Mouse (Mus musculus): Measurements from ENCODE around the gene Bicc1.

Bicc1 gene

DNA sequence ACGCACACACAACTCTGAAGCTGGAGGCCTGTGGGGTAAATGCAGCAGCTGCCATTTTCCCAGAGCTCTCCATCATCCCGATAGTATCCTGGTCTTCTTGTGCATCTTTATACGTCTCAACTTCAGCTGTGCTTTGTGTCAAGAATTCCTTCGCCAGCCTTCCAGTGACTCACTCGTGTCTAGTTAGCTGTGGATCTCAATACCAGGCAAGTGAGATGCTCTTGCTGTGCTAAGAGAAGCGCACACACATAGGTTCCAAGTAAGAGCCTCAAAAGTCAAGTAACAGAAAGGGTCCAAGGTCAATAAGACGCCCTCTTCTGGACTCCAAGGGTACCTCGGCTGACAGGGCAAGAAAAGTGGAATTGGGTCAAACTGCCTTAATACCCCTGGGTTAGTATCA, 37.0 kb downstream of the Bicc1 start:
- DNase-seq (ENCODE audit: low spot score), result no peak

GRCm38 (mm10) chr10:71120769-71121165, 38.7 kb downstream of the Bicc1 start:
- DNase-seq (ENCODE audit: low spot score), result no peak

DNA sequence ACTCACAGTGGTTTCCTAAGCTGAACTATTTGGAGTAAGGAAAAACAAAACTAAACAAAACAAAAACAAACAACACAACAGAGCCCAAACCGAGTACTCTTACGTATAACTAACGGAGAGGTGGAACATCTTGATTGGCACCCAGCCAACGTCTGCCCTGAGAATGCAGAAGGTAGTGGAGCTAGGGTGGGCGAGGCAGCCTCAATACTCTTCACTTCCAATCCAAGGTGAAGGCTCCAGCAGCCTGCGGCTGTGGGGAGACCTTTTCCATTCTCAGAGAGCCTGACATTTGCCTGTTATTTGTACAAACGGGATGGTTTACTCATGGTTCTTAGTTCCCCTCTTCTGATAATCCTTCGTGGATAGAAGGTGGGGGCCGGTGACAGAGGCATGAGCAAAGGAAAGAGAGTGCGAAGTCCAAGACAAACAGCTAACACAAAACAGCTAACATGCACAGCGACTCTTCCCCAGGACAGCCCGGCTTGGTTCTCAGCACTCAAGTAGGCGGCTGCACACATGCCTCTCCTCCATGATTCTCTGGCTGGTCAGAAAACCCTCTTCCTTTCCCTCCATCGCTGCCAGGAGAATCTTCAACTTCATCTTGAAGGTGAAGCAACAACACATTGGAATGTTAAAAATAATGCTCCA, 39.3 kb downstream of the Bicc1 start:
- DNase-seq (ENCODE audit: low spot score), result no peak

DNA sequence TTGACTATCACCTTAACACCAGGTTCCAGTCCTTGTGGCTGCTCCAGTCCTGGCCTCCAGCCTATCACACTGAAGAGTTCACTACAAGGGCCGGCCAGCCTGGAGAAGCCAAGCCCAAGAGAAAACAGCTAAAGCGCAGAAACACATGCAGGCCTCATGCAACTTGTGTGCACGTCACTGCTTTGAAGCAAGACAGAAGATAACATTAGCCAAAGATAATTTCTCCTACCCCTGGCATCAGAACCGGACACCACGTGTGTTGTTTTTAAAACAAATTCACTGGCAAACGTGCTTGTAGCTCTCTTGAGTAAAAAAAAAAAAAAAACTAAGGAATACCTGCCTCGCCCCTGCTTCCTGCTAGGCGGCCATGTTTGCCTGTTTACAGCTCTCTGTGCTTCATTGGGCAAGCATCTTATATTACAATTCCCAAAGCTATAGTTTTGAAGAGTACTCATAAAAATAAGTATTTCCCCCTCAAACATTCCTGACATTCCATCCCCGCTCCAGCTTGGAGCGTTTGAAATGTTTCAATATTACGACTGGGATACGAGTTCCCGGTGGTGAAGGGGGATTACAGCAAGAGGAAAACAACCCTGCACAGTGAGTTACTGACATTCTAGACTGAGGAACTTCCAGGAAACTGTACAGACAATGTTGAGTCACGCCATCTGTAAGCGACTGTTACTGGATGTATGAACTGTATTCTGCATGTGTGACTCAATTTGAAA, 40.2 kb downstream of the Bicc1 start:
- no peak for DNase-seq (ENCODE audit: low spot score)

DNA sequence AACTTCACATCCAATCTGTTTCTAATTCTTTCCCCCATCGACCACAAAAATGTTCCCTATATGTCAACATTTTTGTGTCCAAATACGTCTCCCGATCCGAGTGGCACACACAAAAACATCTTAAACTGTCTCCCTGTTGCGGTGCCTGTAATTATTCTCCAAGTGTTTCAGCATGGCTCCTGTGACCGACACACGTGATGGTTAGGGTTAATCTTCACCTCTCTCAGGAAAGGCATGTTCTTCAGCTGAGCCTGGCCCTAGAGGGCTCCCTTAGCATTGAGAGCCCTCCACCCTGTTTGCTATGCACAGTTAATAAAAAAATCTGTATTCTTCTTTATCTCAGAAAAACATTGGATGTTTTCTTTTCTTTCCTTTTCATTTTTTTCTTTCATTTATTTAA, 41.7 kb downstream of the Bicc1 start:
- DNase-seq (ENCODE audit: low spot score), result no peak

DNA sequence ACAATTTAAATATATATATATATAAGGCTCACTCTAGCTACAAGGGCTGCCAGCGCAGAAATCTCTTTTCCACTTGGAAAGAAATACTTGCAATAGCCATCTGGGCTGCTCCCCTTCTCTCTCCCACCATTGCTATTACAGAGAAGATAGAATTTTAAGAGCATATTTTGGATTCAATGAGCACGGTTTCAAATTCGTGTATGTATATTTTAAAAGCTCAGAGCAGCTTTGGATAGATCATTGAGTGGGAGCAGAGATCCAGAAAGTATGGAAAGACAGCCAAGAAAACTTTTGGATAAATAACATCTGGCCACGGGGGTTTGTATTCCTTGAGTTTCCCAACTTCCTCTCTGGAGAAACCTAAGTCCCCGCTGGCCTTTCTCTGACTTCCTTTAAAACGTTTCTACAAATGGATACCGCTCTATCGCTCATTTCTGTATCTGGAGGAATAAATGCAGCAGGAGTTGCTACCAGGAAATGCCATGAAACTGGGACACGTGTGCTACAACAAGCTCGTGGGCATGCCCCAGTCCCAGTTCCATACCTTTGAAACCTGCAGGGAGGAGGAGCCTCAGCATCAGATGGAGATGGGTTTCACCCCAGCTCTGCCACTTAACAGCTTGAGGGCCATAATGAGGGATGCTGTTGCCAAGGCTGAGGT, 45.1 kb downstream of the Bicc1 start:
- no peak for DNase-seq (ENCODE audit: low spot score)

DNA sequence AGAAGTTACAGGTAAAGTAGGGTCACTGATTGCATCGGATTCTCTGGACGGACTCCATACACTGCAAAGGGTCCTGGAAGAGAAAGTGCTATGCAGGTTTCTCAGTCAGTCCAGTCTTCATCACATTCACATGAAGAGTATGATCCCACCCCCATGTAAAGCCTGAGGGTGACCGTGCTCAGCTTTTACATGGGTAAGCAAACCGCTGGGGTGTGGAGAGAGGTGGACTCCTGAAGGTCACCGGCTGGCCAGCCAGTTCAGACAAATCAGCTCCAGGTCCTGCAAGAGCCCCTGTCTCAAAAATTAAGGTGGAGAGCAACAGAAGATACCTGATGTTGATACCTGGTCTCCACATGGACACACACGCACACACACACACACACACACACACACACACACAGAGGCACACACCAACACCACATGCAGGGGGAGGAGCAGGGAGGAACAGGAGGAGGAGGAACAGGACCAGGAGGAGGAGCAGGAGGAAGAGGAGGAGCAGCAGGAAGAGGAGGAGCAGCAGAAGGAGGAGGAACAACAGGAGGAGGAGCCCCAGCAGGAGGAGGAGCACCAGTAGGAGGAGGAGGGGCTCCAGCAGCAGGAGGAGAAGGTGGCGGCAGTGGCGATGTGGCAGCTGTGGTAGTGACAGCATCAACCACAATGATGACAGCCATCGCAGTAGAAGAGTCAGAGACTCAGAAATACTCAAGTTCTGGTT, 52.9 kb downstream of the Bicc1 start:
- no peak for DNase-seq (ENCODE audit: low spot score)

DNA sequence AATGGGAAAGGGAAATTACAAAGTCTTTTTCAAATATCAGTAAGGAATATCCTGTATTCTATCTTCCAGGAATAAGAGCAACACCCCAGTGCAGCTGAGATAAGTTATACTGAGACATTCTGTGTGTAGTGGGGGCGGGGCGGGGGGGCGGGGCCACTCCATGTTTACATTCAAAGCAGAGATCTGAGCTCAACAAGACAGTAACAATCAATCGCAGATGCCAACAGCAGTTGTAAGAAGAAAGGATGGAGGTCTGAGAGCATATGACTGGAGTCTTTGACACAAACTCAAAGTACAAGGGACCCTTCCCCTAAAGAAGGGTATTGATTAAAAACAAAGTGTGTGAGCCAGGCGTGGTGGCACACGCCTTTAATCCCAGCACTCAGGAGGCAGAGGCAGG, 54.7 kb downstream of the Bicc1 start:
- DNase-seq (ENCODE audit: low spot score), result no peak

DNA sequence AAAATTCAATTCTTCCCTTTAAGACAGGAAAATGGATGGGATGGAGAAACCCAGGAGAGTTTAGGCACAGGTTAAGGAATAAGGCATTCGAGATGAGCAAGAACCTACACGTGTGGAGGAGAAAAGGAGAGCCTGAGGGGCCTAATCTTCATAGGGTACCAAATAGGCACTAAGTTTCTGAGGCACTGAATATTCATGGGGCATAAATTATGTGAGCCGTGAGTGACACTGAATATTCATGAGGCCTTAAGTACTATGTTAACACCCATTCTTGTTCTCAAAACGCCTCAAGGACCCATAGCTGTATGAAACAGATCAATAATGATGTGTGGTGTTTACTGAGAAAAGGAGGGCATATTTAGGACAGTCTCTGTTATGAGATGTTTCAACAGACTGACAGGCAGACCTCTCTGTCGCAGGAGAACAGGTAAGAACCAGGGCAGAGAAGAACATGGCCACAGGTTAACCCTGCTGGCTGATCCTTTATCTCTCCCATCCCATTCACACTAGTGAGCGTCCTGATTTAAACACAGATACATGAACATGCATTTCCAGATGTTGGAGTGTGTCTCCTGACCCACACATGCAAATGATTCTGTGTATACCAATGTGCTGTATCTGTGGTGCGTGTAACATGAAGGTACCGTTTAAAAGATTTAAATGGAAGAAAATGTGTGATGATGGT, 58.5 kb downstream of the Bicc1 start:
- no peak for DNase-seq (ENCODE audit: low spot score)

DNA sequence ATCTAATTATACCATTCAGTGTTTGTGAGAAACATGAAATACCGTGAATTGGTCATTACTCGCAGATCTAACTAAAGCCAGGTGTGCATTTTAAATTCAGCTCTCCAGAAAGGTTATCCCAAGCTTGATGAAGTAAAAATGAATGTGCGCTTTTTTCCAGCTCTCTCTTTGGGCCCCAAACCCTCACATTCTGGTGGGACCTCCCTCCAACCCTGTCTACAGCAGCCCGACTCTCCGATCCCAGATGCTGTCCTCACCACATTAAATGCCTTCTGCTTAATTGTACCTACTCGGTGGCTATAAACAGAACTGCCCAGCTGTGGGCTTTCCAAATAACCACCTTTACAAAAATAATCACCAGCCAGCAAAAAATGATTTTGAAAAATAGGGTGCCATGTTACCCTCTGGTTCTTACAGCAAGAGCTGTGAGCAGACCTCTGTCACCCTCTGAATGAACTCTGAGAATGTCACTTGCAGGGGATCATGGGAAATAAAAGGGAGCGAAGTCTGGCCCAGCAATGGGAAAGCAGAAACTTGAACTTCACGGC, 64.7 kb downstream of the Bicc1 start:
- DNase-seq (ENCODE audit: low spot score), result no peak

- DNase-seq (ENCODE audit: low spot score), result no peak
Measured at GRCm38 (mm10) chr10:71093312-71093711, 66.2 kb downstream of the Bicc1 start.

DNA sequence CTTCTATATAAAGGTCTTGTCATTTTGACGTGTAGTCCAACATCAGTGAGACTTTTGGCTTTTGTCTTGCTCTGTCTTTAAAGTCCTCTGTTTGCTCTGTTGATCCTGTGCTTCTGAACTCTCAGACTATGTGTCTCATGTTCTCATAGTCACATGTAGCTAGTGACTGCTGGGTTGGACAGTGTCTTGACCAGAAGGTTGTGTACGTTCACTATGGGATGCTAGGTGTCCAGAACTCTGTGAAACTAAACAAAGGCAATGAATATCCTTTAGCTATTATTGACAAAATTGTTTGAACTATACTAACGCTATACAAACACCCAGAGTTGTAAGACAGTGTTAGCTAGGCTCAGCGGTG, 72.2 kb downstream of the Bicc1 start:
- DNase-seq (ENCODE audit: low spot score), result no peak

DNA sequence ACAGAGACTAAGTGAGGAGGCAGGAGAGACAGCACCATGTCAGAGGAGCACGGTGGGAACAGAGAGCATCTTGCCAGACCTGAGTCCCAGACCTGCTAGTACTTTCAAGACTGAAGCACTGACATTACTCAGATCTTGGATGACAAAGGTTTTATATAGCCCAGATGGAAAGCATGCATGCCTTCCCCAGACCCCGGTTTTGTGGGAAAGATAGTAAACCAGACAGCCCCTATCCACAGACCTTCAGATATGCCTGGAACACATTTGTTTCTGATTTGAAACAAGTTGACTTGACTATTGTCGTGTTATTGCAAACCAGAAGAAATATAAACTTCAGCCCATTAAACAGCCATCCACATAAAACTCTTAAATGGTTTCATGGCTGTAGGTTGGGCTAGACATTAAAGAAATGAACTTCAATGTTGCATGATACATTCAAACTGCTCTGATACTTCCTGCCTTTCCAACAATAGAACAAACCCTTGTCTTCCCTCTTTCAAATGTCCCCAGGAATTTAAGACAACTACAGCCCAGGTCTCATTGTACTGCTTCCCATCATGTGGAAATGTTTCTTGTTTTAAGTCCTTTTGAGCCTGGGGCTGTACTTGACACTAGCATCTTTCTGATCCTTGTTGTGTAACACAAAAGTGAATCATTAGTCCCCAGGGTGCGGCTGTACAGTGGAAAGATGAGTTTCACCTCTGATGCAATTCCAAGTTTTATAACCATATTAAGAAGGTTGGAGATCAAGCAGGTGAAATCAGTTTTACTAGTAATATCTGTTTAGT, 72.7 kb downstream of the Bicc1 start:
- DNase-seq (ENCODE audit: low spot score), result no peak

GRCm38 (mm10) chr10:71082986-71083385, 76.5 kb downstream of the Bicc1 start:
- no peak for DNase-seq (ENCODE audit: low spot score)

DNA sequence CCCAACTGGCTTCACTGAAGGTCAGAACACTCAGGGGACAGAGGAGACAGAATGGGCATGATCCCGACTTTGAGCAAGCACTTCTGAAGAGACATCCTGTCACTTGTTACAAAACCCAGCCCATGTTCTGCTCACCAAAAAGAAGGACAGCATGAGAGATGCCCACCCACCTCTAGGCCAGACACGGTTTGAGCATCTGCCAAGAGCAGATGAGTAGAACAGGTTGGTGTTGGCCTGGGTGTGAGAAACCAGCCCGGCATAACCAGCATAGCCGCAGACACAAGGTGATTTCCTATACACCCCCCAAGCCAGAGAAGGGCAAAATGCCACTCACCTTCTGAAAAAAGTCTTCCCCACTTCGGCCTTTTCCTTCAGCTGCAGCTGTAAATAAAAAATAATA, 80.6 kb downstream of the Bicc1 start:
- no peak for DNase-seq (ENCODE audit: low spot score)

GRCm38 (mm10) chr10:71065009-71065408, 94.5 kb downstream of the Bicc1 start:
- no peak for DNase-seq (ENCODE audit: low spot score)

- DNase-seq (ENCODE audit: low spot score), result no peak
Measured at GRCm38 (mm10) chr10:71064576-71064975, 94.9 kb downstream of the Bicc1 start.

DNA sequence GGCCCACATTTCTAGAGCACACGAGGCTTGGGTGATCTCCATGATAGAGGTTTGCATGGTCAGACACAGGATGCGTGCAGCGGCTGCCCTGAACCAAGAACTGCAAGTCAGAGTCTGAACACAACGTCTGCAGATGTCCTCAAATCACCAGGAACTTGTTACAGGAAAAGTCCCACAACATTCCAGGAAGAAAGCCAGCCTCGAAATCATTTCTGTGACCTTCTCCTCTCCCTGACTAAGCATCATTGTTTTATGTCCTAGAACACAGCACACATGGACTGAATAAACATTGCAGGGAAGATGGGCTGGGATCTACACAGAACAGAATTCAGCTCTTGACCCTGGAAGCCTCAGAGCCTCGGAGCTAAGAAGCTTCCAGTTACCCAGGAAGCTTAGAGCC, 97.3 kb downstream of the Bicc1 start:
- no peak for DNase-seq (ENCODE audit: low spot score)

DNA sequence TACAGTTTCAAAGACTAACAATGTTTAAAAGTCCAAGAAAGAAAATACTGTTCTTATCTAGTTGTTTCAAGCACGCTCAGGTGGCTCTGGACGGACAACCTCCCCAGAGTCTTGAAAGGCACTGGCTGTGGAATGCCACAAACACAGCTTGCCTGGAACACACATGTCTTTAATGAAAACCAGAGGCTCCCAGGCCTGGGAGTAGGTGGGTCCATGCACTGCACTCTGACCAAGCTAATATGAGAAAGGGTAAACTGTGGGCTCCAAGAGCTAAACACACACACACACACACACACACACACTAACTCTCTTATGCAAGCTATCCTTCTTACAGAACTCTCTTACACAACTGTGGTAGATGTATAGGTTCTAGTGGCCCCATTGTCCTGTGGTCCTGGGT, 99.2 kb downstream of the Bicc1 start:
- DNase-seq (ENCODE audit: low spot score), result no peak

- DNase-seq (ENCODE audit: low spot score), result no peak
Measured at GRCm38 (mm10) chr10:71058616-71059247, 100.8 kb downstream of the Bicc1 start.

DNA sequence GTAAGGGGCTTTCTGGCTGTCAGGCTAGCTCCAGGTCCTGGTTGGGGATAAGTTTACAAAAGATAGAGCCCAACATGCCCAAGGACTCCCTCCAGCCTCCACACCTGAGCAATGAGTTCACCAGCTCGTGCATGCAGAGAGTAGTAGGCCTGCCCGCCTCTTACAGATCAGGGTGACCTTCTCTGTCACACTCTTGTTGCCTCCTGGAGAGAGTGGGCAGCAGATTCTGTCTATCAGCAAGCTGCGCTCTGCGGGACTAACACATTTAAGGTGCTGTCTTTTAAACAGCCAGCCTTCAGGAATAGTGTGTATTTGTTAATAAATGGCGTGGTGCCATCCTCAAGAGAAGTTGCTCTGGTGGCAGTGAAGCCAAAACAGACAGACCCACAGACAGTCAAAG, 101.4 kb downstream of the Bicc1 start:
- DNase-seq (ENCODE audit: low spot score), result no peak

All from c-Kit-positive CD71-positive TER-119-positive erythroid progenitor cells, embryonic 14.5 days (primary cell).